Mouse (Mus musculus): ENCODE measurements at regions not wholly inside any gene's neighbourhood (a gene's known extent, or its start where the extent isn't known, plus 50 kb on each side); places are given as distances from the start of the nearest gene placed in this dataset.

- TF ChIP-seq CTCF (IDR thresholded peaks at IDR 0.05; ENCODE audit: extremely low read depth, insufficient read length, insufficient replicate concordance, low read depth, low read length) (no peak), POLR2A (IDR thresholded peaks at IDR 0.05; ENCODE audit: low read depth, low read length) (no peak)
These were observed 549.1 kb upstream of the Dmac1 start for GRCm38 (mm10) chr4:75827082-75827711.

Data from small intestine, adult 2 months (tissue).